Mouse (Mus musculus) lung, postnatal 0 days (tissue): Measurements from ENCODE around the gene Vmn1r51.

Experiments used
- CTCF ChIP-seq: IDR thresholded peaks from 2 replicates; pipeline ENCODE4 v1.5.1; 2016; ENCODE audit warnings: antibody characterized with exemption, mild to moderate bottlenecking
- EP300 ChIP-seq: IDR thresholded peaks from 2 replicates; pipeline ENCODE4 v1.6.1; 2016; ENCODE audit warnings: antibody characterized with exemption, mild to moderate bottlenecking, control low read depth

GRCm38 (mm10) chr6:90078406-90078805, 44.0 kb upstream of the Vmn1r51 start, which contains the start of gene Vmn1r49:
- TF ChIP-seq CTCF (no peak), EP300 (no peak)
